Mouse (Mus musculus): ENCODE data around the gene Plet1. TPM values are rescaled to one million over a fixed set of nuclear protein-coding genes. Genes with fewer than 3 reads are reported as not detected.

Gene Plet1
- polyA plus RNA-seq, 1 experiment from 2014 or later = 0.19 TPM

DNA sequence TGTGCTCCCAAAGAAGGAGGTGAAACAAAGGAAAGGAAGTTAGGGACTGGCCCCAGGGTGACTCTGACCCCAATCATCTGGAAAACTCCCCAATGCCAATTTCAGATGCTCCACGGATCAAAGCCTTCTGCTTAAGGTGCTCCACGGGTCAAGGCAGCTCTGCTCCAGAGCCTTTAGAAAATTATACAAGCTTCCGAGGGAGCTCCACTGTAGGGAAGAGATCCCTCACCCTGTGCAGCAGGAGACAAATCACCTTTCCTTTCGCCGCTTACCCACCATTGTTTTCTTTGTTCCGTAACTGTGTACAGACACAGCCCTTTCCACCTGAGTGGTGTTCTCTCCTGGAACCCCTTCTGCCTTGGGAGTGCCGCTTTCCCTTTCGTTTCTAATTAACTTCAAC is 18.6 kb upstream of the Plet1 start:
- no peak overlapping the region for H3K4me3 ChIP-seq
- H3K27me3 ChIP-seq = peaks cover 19% of the 10 kb centered on the region; the same call in 1 of the 2 replicates
- 73% methylated on average over 8 of the region's 8 CpGs for WGBS
- no peaks in the 10 kb centered on the region for H3K9me3 ChIP-seq
- H3K9ac ChIP-seq = no peak overlapping the region
- H3K4me1 ChIP-seq = peaks cover 14% of the 10 kb centered on the region; the same call in 1 of the 2 replicates
- H3K27ac ChIP-seq = no peak overlapping the region
- H3K36me3 ChIP-seq = no peaks in the 10 kb centered on the region
- H3K4me2 ChIP-seq (replicated peaks) = no peak overlapping the region
- no peak for ATAC-seq (ENCODE audit: low FRiP score, low read depth)

DNA sequence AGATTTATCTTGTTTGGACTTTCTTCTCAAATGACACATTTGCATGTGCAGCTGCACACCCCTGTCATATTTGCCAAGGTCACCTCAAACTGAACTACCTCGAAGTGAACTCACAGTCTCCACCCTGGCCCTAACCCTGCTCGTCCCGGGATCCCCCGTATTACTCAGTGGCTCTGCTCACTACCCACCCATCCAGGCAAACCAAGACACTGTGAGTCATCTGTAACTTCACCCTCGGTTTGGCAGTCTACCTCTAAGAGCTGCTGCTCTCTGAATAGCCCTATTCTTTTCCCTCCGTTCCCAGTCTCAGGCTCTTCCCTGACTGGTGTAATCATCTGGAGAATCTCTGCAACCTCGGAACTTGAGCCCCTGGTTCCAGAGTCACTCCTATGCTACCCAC is 17.7 kb upstream of the Plet1 start:
- 71% methylated on average over 7 of the region's 7 CpGs for WGBS
- no peak overlapping the region for H3K4me3 ChIP-seq

DNA sequence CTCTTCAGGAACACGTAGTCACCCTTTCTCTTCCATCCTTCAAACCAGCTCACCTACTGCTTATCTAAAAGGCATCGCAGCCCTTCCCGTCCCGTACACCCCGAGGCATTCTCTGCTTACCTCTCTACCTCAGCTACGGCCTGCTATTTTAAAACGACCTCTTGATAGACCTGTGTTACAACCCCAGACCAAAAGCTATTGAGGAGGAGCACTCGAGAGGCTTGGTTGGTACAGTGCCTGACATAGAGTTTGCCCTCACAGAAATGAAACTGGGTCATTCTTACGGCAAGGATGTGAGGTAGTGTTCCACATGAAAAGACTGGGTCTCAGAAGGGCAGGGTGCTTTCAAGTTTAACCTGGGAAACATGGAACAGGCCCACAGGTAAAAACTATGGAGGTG is 17.1 kb upstream of the Plet1 start:
- Histone ChIP-seq H3K9ac (no peak overlapping the region), H3K4me3 (no peak overlapping the region), H3K27me3 (peaks cover 19% of the 10 kb centered on the region; the same call in 1 of the 2 replicates), H3K27ac (no peak overlapping the region), H3K36me3 (no peaks in the 10 kb centered on the region), H3K9me3 (no peaks in the 10 kb centered on the region), H3K4me1 (peaks cover 5% of the 10 kb centered on the region; the same call in 1 of the 2 replicates), H3K4me2 (replicated peaks) (no peak overlapping the region)
- no peak for ATAC-seq (ENCODE audit: low FRiP score, low read depth)
- WGBS = 82% methylated on average over 9 of the region's 9 CpGs

More for the DNA sequence above, 17.7 kb upstream of the Plet1 start:
- ATAC-seq (ENCODE audit: low FRiP score, low read depth) = no peak
- peaks cover 19% of the 10 kb centered on the region; the same call in 1 of the 2 replicates for H3K27me3 ChIP-seq
- no peak overlapping the region for H3K4me2 ChIP-seq (replicated peaks)
- H3K27ac ChIP-seq = no peak overlapping the region
- H3K36me3 ChIP-seq = no peaks in the 10 kb centered on the region
- H3K9me3 ChIP-seq = no peaks in the 10 kb centered on the region
- peaks cover 5% of the 10 kb centered on the region; the same call in 1 of the 2 replicates for H3K4me1 ChIP-seq
- no peak overlapping the region for H3K9ac ChIP-seq

DNA sequence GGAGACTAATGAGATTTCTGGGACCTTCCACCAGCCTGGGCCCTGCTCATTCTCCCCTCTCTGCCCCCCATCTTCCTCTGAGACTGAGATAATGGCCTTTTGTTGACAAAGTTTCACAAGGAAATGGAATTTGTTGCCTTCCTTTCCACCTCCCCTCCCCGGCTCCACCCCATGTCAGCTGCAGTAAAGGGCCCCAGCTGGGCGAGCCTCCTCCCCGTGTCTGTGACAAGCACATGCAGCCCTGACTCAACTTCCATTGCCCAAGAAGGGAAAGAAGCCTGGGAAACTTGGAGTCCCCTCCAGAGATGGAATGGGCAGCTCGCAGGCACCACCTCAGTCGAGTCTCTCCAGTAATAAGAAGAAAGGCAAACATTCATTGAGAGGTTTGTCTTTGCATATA is 15.5 kb upstream of the Plet1 start:
- Histone ChIP-seq H3K36me3 (no peaks in the 10 kb centered on the region), H3K4me1 (peaks cover 5% of the 10 kb centered on the region; the same call in 1 of the 2 replicates), H3K9ac (no peak overlapping the region), H3K27ac (no peak overlapping the region), H3K9me3 (no peaks in the 10 kb centered on the region), H3K27me3 (peaks cover 19% of the 10 kb centered on the region; the same call in 1 of the 2 replicates), H3K4me2 (replicated peaks) (no peak overlapping the region), H3K4me3 (no peak overlapping the region)
- ATAC-seq (ENCODE audit: low FRiP score, low read depth) = no peak
- 15% methylated on average over 5 of the region's 5 CpGs for WGBS

DNA sequence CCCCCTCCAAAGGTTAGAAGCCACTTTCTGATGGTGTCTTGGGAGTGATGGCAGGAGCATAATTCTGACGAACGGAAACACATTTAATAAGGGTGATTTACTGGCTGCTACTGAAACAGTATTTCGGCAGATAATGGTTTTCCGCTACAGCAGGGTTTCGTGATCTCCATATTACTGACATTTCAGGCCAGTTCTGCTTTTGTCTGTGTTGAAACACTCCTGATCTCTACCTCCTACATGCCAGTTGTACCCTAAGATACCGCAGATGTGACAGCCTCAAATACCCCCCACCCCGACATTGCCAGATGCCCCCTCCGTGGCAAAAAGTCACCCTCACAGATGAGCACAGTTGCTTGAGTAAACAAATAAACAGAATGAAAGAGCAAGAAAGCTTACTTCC is 14.8 kb upstream of the Plet1 start:
- H3K27ac ChIP-seq = no peak overlapping the region
- WGBS = 25% methylated on average over 8 of the region's 8 CpGs
- H3K9me3 ChIP-seq = no peaks in the 10 kb centered on the region

DNA sequence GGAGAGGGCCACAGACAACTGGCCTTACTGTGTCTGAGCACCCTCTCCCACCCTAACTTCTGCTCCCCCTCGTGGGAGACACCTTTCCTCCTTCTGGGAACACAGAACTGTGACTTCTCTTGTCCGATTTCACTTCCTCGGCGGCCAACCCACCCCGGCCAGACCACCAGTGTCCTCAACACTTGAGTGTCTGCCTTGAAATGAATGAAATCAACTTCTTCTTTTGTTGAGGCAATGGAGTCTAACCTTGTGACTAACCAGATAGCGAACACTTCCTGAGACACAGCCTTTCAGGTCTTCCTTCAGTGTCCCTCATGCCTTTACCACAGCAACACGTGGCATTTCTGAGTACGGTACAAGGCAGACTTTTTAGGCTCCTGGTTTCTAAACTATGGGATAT is 11.6 kb upstream of the Plet1 start:
- WGBS = 90% methylated on average over 8 of the region's 8 CpGs
- H3K9ac ChIP-seq = no peak overlapping the region
- no peak overlapping the region for H3K4me3 ChIP-seq
- H3K36me3 ChIP-seq = no peaks in the 10 kb centered on the region
- peaks cover 19% of the 10 kb centered on the region; the same call in 1 of the 2 replicates for H3K27me3 ChIP-seq
- H3K4me1 ChIP-seq = peaks cover 13% of the 10 kb centered on the region
- ATAC-seq (ENCODE audit: low FRiP score, low read depth) = no peak
- H3K4me2 ChIP-seq (replicated peaks) = no peak overlapping the region
- no peak overlapping the region for H3K27ac ChIP-seq
- H3K9me3 ChIP-seq = no peaks in the 10 kb centered on the region

More for the DNA sequence above, 14.8 kb upstream of the Plet1 start:
- no peak overlapping the region for H3K4me2 ChIP-seq (replicated peaks)
- H3K4me3 ChIP-seq = no peak overlapping the region
- no peak overlapping the region for H3K9ac ChIP-seq
- peaks cover 19% of the 10 kb centered on the region; the same call in 1 of the 2 replicates for H3K27me3 ChIP-seq
- ATAC-seq (ENCODE audit: low FRiP score, low read depth) = no peak
- peaks cover 5% of the 10 kb centered on the region; the same call in 1 of the 2 replicates for H3K4me1 ChIP-seq
- no peaks in the 10 kb centered on the region for H3K36me3 ChIP-seq

DNA sequence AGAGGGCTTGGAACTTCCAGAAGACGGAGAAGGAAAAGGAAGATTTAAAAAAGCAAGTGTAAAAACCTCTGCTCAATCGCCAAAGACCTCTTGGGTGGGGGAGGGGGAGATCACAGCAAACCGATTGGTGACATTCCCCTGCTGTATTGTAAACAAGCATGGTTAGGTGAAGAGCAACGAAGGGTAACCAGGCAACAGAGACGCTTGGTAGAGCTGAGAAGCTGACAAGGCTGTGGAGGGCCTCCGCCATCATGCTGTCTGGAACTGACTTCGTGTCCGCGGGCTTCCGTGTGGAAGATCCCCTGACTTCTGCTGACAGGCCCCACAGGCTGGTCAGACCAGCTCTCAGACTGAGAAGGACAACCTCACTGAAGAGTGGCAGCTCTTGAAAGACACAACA is 8.8 kb upstream of the Plet1 start:
- Histone ChIP-seq H3K27ac (no peak overlapping the region), H3K27me3 (no peaks in the 10 kb centered on the region), H3K4me3 (no peak overlapping the region), H3K9me3 (no peaks in the 10 kb centered on the region), H3K4me1 (peaks cover 8% of the 10 kb centered on the region), H3K36me3 (no peaks in the 10 kb centered on the region), H3K4me2 (replicated peaks) (peak overlapping the region; percentile 49), H3K9ac (no peak overlapping the region)
- 8% methylated on average over 10 of the region's 10 CpGs for WGBS
- no peak for ATAC-seq (ENCODE audit: low FRiP score, low read depth)

DNA sequence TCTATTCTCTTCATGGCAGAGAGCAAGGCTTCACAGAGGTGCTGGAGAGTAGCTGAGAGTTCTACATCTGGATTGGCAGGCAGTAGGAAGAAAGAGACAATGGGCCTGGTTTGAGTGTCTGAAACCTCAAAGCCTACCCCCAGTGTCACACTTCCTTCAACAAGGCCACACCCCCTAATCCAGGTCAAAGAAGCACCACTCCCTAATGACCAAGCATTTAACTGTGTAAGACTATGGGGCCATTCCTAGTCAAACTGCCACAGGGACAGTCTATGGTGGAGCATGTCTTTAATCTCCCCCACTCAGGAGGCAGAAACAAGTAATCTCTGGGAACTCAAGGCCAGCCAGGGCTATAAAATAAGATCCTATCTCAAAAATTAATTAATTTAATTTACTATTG is 3.5 kb upstream of the Plet1 start:
- H3K4me1 ChIP-seq = peaks cover under 1% of the 10 kb centered on the region
- H3K27me3 ChIP-seq = no peaks in the 10 kb centered on the region
- no peaks in the 10 kb centered on the region for H3K36me3 ChIP-seq
- no peak overlapping the region for H3K27ac ChIP-seq
- H3K9ac ChIP-seq = no peak overlapping the region
- no peak overlapping the region for H3K4me2 ChIP-seq (replicated peaks)
- no peaks in the 10 kb centered on the region for H3K9me3 ChIP-seq
- H3K4me3 ChIP-seq = no peak overlapping the region
- ATAC-seq (ENCODE audit: low FRiP score, low read depth) = no peak

DNA sequence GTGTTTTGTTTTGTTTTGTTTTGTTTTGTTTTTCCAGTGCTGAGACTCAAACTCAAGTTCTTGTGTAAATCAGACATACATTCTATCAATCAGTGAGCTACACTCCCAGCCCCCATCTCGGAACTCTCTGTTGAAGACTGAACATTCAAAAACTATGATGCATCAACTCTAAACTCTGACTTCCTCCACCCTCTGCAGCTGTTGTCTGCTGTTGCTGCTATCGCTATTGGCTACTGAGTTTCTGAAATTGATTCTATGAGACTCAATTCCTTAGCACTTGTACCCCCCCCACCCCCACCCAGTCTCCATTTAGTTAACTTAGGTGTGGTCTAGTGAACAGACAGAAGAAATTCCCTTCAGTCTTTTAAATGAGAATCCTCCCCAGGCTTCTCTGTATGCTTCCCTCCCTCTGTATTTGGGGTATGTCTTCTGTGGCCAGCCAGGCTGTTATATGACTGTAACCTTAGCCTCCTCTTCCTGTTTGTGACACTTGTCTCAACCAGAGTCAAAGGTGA is 2.7 kb upstream of the Plet1 start:
- H3K27ac ChIP-seq = no peak overlapping the region
- H3K4me1 ChIP-seq = no peaks in the 10 kb centered on the region
- no peaks in the 10 kb centered on the region for H3K9me3 ChIP-seq
- H3K4me3 ChIP-seq = no peak overlapping the region
- no peak for ATAC-seq (ENCODE audit: low FRiP score, low read depth)
- WGBS = 76% methylated on average over 2 of the region's 2 CpGs
- H3K27me3 ChIP-seq = no peaks in the 10 kb centered on the region
- no peaks in the 10 kb centered on the region for H3K36me3 ChIP-seq
- H3K9ac ChIP-seq = no peak overlapping the region
- no peak overlapping the region for H3K4me2 ChIP-seq (replicated peaks)

DNA sequence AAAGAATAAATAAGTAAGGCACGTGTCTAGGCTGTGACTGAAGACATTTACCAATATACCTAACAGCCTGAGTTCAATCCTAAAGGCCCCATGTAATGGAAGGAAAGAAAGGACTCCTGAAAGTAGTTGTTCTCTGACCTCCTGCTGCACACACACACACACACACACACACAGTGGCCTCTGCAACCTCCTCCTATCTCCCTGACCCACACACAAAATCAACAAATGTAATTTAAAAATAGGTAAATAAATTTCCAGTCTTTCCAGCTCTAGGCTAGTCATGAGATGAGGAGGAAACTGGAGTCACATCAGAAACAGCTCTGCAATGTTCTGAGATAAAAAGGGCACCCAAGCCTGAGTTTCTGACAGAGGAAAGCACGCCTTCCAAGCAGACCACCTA is 548 bp upstream of the Plet1 start:
- no peaks in the 10 kb centered on the region for H3K36me3 ChIP-seq
- 68% methylated on average over 2 of the region's 2 CpGs for WGBS
- no peaks in the 10 kb centered on the region for H3K27me3 ChIP-seq
- H3K4me2 ChIP-seq (replicated peaks) = no peak overlapping the region
- no peak overlapping the region for H3K4me3 ChIP-seq
- no peak for ATAC-seq (ENCODE audit: low FRiP score, low read depth)
- H3K4me1 ChIP-seq = no peaks in the 10 kb centered on the region
- H3K9me3 ChIP-seq = no peaks in the 10 kb centered on the region
- H3K27ac ChIP-seq = no peak overlapping the region
- no peak overlapping the region for H3K9ac ChIP-seq

DNA sequence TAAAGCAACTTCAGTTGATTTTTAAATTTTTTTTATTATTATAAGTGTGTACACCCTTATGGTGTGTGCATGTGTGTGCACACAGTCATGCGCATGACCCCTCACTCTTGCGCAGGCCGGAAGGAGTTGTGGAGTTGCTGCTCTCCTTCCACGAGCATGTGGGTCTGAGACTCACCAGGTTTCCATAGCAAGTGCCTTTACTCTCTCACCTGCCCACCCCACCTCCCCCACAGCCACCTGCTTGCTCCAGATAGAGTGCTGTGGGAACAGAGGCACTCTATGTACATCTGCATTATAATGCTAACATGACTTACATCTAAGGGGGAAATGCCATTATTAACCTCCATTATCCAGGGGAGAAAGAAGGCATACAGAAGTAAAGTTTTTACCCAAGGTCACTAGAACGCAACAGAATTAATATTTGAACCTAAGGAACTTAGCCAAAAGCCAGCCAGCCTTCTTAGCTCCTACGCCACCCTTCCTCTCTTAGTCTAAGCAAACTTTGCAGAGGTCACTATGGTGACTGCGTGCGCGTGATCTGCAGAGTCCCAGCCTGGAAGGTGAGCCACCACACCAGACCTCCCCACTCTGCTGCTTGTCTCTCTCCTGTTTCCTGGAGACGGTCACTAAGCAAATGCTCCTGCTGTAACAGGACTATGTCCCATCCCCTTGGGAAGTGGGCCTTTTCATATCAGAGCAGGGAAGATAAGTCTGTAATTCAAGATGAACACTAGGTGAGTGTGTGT is 1.3 kb downstream of the Plet1 start:
- H3K9me3 ChIP-seq = no peaks in the 10 kb centered on the region

DNA sequence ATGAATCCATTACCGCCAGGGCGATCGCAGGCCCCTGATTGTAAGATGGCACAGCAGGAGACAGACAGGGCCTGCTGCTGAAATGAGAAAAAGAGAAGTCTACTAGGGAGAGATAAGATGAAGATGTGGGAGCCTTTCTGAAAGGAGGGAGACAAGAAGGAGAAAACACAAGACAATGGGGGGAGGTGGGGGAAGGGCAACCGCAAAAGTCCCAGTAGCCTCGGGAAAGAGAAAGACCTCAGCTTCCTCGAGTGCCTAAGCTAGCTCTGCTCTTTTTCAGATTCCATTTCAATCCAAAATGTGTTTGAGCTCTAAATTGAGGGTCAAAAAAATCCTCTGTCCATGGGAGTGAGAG is 1.8 kb downstream of the Plet1 start:
- Histone ChIP-seq H3K9me3 (no peaks in the 10 kb centered on the region), H3K27me3 (no peaks in the 10 kb centered on the region), H3K4me1 (no peaks in the 10 kb centered on the region), H3K27ac (no peak overlapping the region), H3K4me2 (replicated peaks) (no peak overlapping the region), H3K36me3 (no peaks in the 10 kb centered on the region), H3K9ac (no peak overlapping the region), H3K4me3 (no peak overlapping the region)
- no peak for ATAC-seq (ENCODE audit: low FRiP score, low read depth)
- 52% methylated on average over 6 of the region's 6 CpGs for WGBS

More for the DNA sequence above, 1.3 kb downstream of the Plet1 start:
- WGBS = 78% methylated on average over 10 of the region's 10 CpGs
- no peak overlapping the region for H3K27ac ChIP-seq
- no peaks in the 10 kb centered on the region for H3K4me1 ChIP-seq
- H3K4me2 ChIP-seq (replicated peaks) = no peak overlapping the region
- H3K36me3 ChIP-seq = no peaks in the 10 kb centered on the region
- H3K9ac ChIP-seq = no peak overlapping the region
- ATAC-seq (ENCODE audit: low FRiP score, low read depth) = no peak
- H3K4me3 ChIP-seq = no peak overlapping the region
- no peaks in the 10 kb centered on the region for H3K27me3 ChIP-seq

DNA sequence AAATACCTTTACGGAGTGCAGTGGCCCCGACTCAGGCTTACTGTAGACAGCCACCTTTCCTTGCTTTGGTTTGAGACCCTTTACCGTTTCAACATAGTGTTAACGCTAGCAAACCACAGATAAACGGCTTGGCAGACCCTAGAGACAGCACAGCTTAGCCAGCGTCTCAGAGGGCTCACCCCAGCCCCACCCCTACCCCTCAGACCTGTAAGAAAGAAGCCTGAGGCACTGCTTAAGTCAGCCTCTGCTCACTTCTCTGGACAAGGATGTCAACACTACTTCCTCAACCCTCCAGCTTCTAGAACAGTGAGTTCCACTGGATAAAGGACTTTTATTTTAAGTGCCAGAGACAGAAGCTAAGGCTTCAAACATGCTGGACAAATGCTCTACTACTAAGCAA is 2.2 kb downstream of the Plet1 start:
- 30% methylated on average over 6 of the region's 6 CpGs for WGBS
- Histone ChIP-seq H3K4me1 (no peaks in the 10 kb centered on the region), H3K36me3 (no peaks in the 10 kb centered on the region), H3K27ac (no peak overlapping the region), H3K4me2 (replicated peaks) (no peak overlapping the region), H3K9ac (no peak overlapping the region), H3K27me3 (no peaks in the 10 kb centered on the region), H3K4me3 (no peak overlapping the region), H3K9me3 (no peaks in the 10 kb centered on the region)
- ATAC-seq (ENCODE audit: low FRiP score, low read depth) = no peak

Measured in limb, embryonic 13.5 days (tissue).